Mouse (Mus musculus): ENCODE results near the gene Kcnj14.

DNA sequence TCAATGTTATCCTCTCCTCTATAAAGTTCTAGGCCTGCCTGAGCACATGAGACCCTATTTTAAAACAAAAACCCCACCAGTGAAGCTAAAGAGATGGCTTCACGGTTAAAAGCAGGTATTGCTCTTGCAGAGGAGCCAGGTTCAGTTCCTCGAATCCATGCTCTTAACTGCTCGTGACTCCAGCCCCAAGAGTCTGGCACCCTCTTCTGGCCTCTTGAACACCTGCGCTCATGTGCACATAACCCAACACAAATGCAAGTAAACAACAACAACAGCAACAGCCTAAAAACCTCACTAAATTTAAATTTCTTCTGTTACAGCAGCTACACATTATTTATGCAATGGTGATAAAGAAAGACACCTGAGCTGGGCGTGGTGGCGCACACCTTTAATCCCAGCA, 57.1 kb downstream of the Kcnj14 start:
- TF ChIP-seq POLR2A (IDR thresholded peaks at IDR 0.05; ENCODE audit: borderline replicate concordance, extremely low read depth, insufficient read depth, insufficient read length, poor library complexity, severe bottlenecking): no peak
- TF ChIP-seq CTCF (IDR thresholded peaks at IDR 0.05; ENCODE audit: borderline replicate concordance, extremely low read depth, insufficient read depth, insufficient read length): no peak
